Mouse (Mus musculus) adrenal gland, postnatal 10 days (tissue): ENCODE results near the gene Arhgap23. TPM values are rescaled to one million over a fixed set of nuclear protein-coding genes. Genes with fewer than 3 reads are reported as not detected.

Source experiments
- DNase-seq: peaks from one replicate; pipeline ENCODE4 v3.0.0; 2021; ENCODE audit warnings: mixed read lengths
- total RNA-seq, 2 experiments: library from RNA; stranded (reverse); gene quantifications; 2 replicates each; pipeline ENCODE4 v1.2.3; 2021

The Arhgap23 gene
- total RNA-seq, 2 experiments from 2014 or later = 30.9 to 32.3 TPM

GRCm38 (mm10) chr11:97406094-97406951, 9.0 kb upstream of the Arhgap23 start:
- peak; percentile 64 for DNase-seq

GRCm38 (mm10) chr11:97407456-97407855, 7.9 kb upstream of the Arhgap23 start:
- DNase-seq = no peak

GRCm38 (mm10) chr11:97408171-97408570, 7.2 kb upstream of the Arhgap23 start:
- DNase-seq = peak; percentile 89

- no peak for DNase-seq
Measured at GRCm38 (mm10) chr11:97410958-97411357, 4.4 kb upstream of the Arhgap23 start.

- DNase-seq = no peak
Measured at GRCm38 (mm10) chr11:97412117-97412516, 3.2 kb upstream of the Arhgap23 start.

GRCm38 (mm10) chr11:97412808-97413347, 2.5 kb upstream of the Arhgap23 start:
- DNase-seq = no peak

- peak; percentile 77 for DNase-seq
Measured at GRCm38 (mm10) chr11:97415712-97416636, 641 bp downstream of the Arhgap23 start.

- no peak for DNase-seq
Measured at GRCm38 (mm10) chr11:97416637-97417035, 1.3 kb downstream of the Arhgap23 start.

GRCm38 (mm10) chr11:97418834-97419539, 3.7 kb downstream of the Arhgap23 start:
- no peak for DNase-seq

- no peak for DNase-seq
Measured at GRCm38 (mm10) chr11:97419540-97419900, 4.2 kb downstream of the Arhgap23 start.

GRCm38 (mm10) chr11:97422507-97422906, 7.2 kb downstream of the Arhgap23 start:
- DNase-seq = no peak

GRCm38 (mm10) chr11:97424092-97424692, 8.9 kb downstream of the Arhgap23 start:
- no peak for DNase-seq

GRCm38 (mm10) chr11:97424802-97425201, 9.5 kb downstream of the Arhgap23 start:
- DNase-seq = no peak

- DNase-seq = peak; percentile 88
Measured at GRCm38 (mm10) chr11:97427794-97428725, 12.7 kb downstream of the Arhgap23 start.

- no peak for DNase-seq
Measured at GRCm38 (mm10) chr11:97428726-97429077, 13.4 kb downstream of the Arhgap23 start.

GRCm38 (mm10) chr11:97429615-97430014, 14.3 kb downstream of the Arhgap23 start:
- no peak for DNase-seq

- DNase-seq = peak; percentile 79
Measured at GRCm38 (mm10) chr11:97432015-97432414, 16.7 kb downstream of the Arhgap23 start.

- no peak for DNase-seq
Measured at GRCm38 (mm10) chr11:97432983-97433539, 17.7 kb downstream of the Arhgap23 start.

- no peak for DNase-seq
Measured at GRCm38 (mm10) chr11:97434121-97434520, 18.8 kb downstream of the Arhgap23 start.
